Mouse (Mus musculus) central nervous system, embryonic 14 days (tissue): ENCODE measurements around the gene Npm1. TPM values are rescaled to one million over a fixed set of nuclear protein-coding genes. Genes with fewer than 3 reads are reported as not detected.

ENCODE experiments used
- polyA plus RNA-seq: library from polyadenylated mRNA; depleted of rRNA; stranded (reverse); fragments of >200 nt; gene quantifications from 2 replicates; pipeline ENCODE4 v1.2.3, GENCODE M21; 2012; rRNA removed

The Npm1 gene
- 878 and 907 TPM in 2 replicates for polyA plus RNA-seq

DNA sequence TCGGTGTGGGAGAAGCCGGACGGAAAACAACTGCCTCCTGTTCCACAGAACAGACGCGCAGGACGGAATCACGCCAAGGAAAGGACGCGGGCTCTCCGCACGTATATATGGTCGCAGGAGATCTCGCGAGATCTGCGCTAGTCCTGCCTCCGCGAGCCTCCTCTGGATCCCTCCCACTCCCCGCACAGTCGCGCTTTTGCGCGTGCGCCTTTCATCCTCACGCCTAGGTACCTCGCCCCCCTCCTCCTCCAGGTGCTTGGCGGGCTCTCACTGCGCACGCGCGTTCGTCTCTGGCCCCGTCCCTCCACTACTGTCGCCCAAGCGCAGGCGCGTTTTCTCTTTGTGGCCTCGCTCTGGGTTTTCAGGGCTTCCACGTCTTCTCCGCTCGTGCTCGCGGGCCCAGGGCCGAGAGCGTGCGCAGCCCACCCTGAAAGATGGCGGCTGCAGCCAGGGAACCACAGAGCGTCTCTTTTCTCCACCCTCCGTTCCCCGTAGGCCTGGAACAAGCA, at the start of gene Npm1:
Gene Npm1 (minus strand): TSS at position 209 of the 509 bp plus-strand sequence.

DNA sequence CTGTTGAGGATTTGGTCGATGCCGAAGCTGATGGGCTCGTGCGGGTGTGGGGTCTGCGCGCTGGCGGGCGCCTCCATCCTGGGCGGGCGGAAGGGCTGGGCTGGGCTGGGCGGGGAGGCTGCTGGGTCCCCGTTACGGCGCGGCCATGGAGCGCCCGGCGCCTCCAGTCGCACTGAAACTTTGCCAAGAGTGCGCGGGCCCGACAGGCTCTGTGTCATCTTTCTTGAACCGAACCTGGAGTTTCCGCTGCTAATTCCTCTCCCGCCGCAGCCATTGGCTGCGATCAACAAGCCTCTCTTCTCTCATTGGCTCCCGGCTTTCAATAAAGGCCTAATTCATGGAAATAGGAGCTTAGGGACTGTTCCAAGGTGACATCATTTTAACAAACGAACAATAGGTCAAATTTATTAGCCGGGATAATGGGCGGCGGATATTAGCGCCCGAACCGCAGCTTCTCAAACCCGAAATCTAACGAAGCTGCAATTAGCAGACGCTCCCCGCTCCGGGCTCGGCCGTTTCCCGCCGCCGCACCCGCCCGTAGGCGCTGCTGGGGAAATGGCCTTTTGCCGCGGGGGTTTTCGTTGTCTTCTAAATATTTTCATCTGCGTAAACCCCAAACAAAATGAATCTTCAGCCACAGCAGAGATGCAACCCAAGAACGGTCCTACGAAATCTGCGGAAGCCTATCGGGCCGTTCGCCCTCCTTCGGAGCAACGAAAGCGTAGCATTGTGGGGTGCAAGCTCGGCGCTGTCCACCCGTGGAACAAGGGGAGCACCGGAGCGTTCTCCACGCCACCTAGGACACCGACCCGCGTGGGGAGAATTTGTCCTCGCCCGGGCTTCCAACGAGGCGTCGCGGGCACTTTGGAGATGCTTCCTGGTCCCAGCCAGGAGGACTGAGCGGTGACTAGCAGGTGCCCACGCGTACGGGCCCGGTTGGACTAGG, 40.6 kb upstream of the Npm1 start, which contains the start of gene Tlx3:
Gene Tlx3 (minus strand): TSS at position 207 of the 946 bp plus-strand sequence.

DNA sequence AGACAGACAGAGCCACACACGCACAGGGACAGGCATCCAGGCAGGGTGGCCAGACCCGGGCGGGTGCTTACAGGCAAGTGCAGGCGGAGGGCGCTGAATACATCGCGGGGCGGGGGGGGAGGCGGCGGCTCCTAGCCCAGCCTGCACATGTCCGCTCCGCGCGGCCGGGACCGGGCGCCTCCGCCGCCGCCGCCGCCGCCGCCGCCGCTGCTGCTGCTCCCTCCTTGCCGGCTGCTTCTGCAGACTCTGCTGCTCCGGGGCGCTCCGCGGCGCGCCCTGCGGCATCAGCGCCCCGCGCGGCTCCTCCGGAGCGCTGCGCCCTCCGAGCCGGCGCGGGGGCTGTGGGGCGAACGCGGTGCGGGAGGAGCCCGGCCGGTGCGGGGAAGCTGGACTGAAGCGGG, 15.8 kb downstream of the Npm1 start, which contains the start of gene Fgf18:
Gene Fgf18 (minus strand): TSS at position 230 of the 401 bp plus-strand sequence.

Other genes with a start within 250 kb of the Npm1 start
- 4.2 and 6.5 TPM in 2 replicates for gene Fgf18, start 15.8 kb downstream of the Npm1 start, polyA plus RNA-seq
- gene Tlx3, start 40.4 kb upstream of the Npm1 start, polyA plus RNA-seq: 9.6 and 13.2 TPM in 2 replicates
- 0.12 and 0.15 TPM in 2 replicates for gene Gm12117, start 113.5 kb upstream of the Npm1 start, polyA plus RNA-seq